Mouse (Mus musculus): ENCODE data around the gene Kcnk6.

DNA sequence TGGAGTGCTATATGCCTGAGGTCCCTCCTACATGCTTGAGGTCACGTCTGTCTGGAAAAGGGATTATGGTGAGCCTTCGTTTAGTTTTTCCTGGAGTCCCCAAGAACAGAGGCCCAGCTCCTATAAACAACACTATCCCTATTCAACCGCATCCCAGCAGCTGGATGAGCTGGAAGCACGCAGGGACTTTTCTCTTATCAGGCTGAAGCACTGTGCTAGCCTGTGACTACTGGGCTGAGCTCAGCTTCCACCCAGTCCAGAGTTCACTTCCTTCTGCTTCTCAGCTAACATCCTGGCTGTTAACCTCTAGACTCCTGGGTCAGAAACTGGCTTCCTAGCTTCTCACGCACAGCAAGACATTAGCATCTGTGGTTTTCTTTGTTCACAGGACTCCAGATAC lies 21.5 kb upstream of the Kcnk6 start:
- TF ChIP-seq CTCF (IDR thresholded peaks at IDR 0.05; ENCODE audit: low read depth) = no peak
- no peak for TF ChIP-seq EP300 (IDR thresholded peaks at IDR 0.05; ENCODE audit: low read depth)

All from liver, postnatal 0 days (tissue).